Mouse (Mus musculus) kidney, postnatal 4 days (tissue): ENCODE measurements at regions not wholly inside any gene's neighbourhood (a gene's known extent, or its start where the extent isn't known, plus 50 kb on each side); places are given as distances from the start of the nearest gene placed in this dataset.
A peak's percentile ranks its signal among the peaks of the same experiment; 100 is the strongest.

Experiments
- DNase-seq, 2 experiments: peaks; one replicate each; pipeline ENCODE4 v3.0.0; 2021; ENCODE audit warnings: mixed read lengths in 2 of 2

- no peak for DNase-seq
Measured at GRCm38 (mm10) chr10:83897558-83897957, 174.9 kb downstream of the 1500009L16Rik start.

- DNase-seq = peak in 1 of 2 experiments; percentile 6
Measured at GRCm38 (mm10) chr10:83906751-83907150, 184.1 kb downstream of the 1500009L16Rik start.

DNA sequence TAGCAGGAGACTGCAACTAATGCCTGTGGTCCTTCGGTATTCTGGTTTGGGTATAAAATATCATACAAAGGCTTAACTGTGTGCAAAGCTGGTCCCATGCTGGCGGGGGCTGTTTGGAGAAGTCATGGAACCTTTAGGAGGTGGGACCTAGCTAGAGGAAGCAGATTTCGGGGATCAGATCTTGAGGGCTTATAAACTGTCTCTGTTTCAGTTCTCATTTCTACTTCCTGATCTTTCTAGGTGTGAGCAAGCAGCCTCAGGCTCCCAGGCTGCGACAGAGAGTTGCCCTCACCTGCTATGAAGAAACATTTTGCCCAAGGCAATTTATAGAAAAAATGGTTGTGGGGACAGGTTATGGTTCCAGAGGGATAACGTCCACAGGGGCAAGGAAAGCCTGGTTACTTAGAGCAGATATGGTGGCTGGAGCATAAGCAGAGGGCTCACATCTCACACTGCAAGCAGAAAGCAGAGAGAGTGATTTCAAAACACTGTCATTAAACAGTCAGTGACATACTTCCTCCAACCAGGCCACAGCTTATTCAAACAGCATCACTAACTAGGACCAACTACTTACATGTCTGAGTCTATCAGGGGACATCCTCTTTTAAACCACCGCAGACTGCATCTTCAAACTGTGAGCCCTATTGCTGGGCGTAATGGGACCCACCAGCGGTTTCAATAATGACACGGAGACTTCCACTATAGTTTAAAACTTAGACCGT, 188.1 kb downstream of the 1500009L16Rik start:
- no peak for DNase-seq

- peak in 1 of 2 experiments; percentile 60 for DNase-seq
Measured at GRCm38 (mm10) chr10:83914401-83915132, 191.9 kb downstream of the 1500009L16Rik start.

DNA sequence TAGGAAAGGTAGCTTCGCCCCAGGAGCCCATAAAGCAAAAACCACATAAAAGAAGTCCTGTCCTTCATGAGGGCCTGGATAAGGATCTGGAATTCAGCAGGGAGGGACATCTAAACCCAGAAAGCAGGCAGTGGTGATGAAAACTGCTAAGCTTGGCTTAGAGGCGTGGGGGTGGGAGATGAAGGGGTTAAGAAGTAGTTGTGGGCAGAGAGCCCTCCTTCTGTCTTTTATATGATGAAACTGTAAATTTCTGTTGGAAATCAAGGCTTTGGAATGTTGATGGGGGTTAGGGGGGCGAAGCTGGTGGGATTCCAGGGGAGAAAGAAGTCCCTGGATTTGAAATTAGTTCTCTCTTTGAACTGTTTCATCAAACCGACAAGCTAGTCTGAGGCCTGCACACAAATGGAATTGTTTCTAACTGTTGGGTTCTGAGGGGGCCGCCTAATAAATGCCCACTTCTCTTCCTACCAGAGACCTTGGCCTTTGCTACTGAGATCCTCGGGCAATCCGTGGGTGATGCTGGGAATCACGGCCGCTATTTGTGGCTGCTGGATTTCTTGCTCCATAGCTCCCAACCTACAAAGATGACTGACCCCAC, 192.6 kb downstream of the 1500009L16Rik start:
- peak in 1 of 2 experiments; percentile 55 for DNase-seq

GRCm38 (mm10) chr10:83926990-83927389, 204.3 kb downstream of the 1500009L16Rik start:
- no peak for DNase-seq

DNA sequence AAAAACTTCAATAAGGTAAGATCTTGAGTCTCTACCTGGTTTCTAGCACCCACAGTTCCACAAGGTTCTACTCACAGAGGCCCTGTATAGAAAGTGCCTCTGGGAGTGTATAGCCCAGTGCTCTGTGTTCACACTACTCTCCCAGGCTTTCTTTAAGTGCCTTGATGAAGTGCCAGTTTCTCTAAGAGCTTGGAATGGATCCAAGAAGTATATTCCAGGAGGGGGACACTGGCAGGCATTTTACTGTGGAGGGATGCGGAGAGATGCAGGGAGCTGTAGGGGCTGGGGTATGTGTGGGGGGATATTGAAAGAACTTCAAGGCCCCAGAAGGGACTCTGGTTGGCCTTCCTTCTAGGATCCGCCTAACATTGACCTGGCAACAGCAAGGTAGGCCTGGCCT, 204.9 kb downstream of the 1500009L16Rik start:
- no peak for DNase-seq

DNA sequence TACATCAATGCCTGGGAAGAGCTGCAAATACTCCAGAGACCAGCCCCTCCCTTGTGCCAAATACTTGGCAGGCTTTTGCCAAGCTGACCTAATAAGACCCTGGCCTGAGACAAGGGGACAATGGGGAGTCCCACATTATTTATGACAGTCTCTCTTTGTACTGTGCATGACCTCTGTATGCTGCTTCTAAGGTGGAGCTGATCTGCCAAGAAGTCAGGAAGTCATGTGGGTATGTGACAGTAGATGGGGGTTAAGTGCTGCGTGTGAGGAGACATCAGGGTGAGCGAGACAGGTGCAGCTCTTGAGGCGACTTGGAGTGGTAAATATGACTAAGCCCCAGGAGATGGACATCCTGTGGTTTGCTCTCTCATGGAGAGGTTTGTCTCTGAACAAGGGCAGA, 209.1 kb downstream of the 1500009L16Rik start:
- DNase-seq = peak in 1 of 2 experiments; percentile 49

DNA sequence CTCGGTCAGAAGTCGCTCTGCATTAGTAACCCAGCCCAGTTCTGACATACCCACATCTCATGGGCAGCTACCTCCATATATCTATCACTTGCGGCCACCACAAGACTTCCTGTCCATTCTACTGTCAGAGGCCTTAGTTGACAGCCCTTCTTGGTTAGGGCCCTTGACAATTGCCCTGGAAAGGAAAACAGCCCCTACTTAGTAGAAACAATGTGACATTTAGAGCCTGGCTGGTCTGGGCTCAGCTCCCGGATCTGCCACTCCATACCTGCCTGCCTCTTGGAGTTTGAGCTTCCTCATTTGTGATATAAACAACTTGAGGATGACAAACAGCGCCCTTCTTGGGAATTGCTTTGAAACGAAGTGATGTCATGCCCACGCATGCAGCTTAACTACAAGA, 210.5 kb downstream of the 1500009L16Rik start:
- no peak for DNase-seq

DNA sequence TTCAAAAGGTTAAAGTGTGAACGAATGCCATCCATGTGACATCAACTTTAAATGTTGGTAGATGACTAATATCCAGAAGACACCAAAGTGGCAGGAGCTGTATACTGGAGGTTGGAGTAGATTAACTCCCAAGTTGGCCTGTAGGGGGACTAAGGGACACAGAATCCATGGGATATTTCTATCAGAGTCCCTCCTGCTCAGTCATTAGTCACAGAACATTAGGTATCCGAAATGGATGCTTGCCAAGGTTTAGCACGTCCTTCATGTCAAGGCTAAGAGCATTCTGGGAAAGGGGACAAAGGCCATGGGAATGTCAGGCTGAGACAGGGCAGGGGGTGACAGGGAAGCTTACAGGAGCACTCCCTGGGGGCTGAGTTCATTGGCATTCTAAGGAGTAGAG, 211.8 kb downstream of the 1500009L16Rik start:
- DNase-seq = peak in 1 of 2 experiments; percentile 43

DNA sequence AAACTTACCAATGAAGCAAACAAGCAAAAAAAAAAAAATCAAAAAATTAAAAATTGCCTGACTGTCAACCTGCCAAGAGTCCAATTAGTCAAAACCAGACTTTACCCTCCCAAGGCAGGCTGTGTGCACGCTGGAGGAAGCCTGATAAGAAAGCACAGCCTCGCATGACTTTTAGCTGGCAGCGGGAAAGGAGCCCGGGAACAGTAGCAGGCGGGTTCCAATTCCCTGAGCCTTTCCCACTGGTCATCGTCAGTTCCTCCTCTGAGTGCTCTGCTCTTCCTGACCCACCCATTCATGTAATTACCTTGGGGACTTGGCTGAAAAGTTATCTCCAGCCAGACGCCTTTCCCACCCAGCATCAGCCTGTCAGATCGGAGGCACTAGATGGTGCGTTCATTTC, 214.5 kb downstream of the 1500009L16Rik start:
- peak in 1 of 2 experiments; percentile 50 for DNase-seq

DNA sequence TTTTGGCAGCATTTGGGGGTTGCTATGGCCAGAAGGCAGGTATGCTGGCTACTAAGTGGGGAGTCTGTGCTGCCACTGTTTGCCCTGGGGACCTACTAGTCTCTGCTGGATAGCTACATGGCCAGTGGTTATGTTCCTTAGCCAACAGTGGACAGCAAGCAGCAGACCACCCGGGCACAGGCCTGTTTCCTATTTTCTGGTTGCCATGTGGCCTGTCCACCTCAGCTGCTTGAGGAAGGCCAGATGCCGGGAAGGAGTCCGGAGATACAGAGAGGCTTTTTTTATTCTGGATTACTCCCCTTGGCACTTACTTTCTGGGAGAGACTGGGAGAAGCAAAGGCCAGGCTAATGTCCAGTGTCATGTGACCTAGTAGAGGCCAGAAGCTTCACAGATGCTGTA, 219.4 kb downstream of the 1500009L16Rik start:
- peak in 1 of 2 experiments; percentile 18 for DNase-seq

GRCm38 (mm10) chr10:83944158-83944557, 221.5 kb downstream of the 1500009L16Rik start:
- DNase-seq = no peak

DNA sequence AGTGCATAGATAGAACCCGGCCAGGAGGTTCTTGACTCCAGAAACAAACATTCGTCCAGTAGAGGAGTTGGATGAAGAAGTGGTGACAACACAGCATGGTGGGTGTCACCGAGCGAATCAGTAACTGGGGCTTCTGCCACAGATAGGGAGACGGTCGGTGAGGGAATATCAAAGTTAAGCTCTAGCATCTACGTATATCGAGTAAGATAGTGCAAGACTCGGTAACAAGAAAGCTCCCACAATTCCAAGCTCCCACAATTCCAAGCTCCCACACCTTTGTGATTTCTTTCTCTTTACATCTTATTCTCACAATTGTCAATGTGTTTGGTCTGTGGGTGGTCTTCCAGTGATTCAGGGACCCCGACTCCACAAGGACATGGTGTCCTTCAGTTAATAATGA, 222.2 kb downstream of the 1500009L16Rik start:
- no peak for DNase-seq

DNA sequence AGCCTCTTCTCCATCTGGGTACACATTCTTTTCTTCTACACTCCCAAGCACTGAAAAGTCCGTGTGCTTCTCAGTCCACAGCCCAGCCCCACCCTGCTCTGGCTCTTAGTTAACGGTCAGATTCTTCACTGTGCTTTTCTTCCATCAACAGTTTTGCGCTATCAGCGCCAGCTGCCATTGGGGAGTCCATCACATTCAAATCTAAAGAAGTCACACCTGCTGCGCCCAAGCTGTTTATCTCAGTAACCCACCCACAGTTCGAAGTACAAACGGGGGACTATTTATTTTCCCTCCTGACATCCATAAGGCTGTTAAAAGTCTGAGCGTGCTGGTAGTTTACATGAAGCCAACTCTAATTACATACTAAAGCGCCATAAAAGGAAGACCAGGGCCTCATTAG, 222.8 kb downstream of the 1500009L16Rik start:
- DNase-seq = no peak

DNA sequence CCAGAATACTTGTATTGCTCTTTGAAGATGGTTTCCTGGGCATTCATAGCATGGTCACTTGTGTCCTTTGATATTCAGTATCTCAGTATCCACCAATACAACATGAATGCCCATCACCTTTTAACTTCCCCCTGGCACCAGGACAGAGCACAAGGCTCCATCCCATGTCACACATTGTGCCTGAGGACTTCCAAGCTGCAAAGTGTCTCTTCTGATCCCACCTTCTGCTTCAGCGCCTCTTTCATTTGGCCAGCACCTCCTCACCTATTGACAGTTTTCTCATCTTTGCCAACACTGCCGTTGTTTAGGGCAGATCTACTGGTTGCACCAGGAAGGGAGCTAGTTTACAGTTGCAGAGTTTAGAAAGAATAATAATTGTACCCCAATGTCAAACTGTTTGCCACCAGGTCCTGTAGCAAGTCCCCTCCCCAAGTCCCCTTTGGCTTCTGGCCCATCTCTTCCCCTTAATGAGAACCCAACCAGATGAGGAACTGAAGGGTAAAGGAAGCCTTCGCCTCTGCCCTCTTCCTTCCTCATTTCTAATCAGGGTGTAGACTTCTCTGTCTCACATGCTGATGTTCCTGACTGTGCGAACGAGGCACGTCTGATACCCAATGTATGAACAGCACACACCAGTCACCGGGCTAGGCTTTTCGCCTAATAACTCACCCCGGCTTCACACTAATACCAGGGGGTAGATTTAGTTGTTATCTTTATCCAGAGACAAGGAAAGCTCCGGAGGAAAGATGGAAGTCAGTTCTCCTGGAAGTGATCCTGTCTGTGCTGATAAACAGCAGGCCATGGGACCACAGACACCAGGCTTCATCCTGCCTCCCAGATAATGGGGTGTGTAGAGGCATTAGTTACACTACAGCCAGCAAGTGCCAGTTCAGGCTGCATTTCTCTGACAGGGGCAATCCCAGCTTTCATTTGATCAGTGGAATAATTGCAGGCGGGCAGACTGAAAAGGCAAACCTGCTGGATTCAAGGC, 223.8 kb downstream of the 1500009L16Rik start:
- DNase-seq = no peak

- no peak for DNase-seq
Measured at GRCm38 (mm10) chr10:83957118-83957759, 234.6 kb downstream of the 1500009L16Rik start.

GRCm38 (mm10) chr10:83958397-83958796, 235.7 kb downstream of the 1500009L16Rik start:
- no peak for DNase-seq

DNA sequence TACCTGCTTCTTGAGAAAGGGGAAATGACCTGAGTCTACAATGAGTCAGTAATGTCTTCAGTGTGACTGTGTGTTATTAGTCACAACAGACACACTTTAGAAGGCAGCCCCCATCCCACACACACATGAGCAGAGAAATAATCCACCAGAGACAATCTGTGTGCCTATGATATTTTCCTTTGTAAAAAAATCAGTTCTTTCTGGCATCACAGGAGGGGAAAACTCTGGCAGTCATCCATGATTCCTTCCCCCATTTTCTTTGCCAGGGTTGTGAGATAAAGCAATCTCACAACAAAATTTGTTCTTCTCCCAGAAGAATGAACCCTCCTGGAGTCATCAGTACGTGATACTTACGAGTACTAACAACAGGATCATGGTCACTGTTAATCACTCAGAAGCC, 236.2 kb downstream of the 1500009L16Rik start:
- DNase-seq = no peak

- no peak for DNase-seq
Measured at GRCm38 (mm10) chr10:83963232-83963760, 240.6 kb downstream of the 1500009L16Rik start.

DNA sequence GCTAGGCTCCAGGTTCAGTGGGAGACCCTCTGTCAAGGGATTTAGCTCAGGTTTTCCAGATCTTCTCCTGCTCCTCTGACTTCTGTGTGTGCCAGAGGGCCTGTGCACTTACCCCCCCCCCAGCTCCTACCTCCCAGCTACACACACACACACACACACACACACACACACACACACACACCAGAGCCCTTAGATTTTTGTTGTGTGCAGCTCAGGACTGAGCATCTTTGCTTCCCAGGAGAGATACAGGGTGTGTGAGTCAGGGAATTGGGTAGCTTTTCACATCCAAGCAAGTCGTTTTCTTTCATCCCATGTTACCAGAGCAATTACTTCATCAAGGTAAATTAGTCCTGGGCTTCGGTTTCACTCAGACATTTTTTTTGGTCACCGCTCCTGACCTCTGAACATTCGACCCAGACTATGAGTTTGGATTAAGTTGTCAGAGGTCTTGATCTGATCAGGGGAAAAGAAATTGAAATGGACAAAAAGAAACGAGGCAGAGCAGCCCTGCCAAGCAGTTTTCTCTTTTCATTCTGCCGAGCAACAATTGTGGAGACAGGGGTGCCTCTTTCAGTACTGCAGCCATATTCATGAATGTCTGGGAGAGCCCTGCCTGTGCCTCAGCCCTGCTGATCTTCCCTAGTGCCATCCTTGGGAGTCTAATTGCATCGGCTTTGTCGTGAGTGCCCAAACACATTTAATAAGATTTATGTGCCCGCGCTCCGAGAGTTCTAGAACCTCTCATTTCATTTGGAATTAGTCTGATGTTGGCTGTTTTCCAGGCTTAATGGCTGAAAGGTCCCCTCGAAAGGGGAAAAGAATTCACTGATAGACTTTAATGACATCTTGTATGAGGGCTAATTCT, 241.3 kb downstream of the 1500009L16Rik start:
- DNase-seq = no peak
